Mouse (Mus musculus): ENCODE results near the gene App. TPM values are rescaled to one million over a fixed set of nuclear protein-coding genes. Genes with fewer than 3 reads are reported as not detected.
A peak's percentile ranks its signal among the peaks of the same experiment; 100 is the strongest.

App gene
- polyA plus RNA-seq, 1 experiment from 2014 or later = 175 TPM

- no peak overlapping the region for H3K9ac ChIP-seq
- no peak overlapping the region for H3K4me3 ChIP-seq (replicated peaks)
- H3K27ac ChIP-seq = no peak overlapping the region
- H3K27me3 ChIP-seq (replicated peaks) = no peaks in the 10 kb centered on the region
- H3K4me1 ChIP-seq = peaks cover 22% of the 10 kb centered on the region
- WGBS = 61% methylated on average over 1 of the region's 1 CpGs
- H3K4me2 ChIP-seq = no peak overlapping the region
- no peak for ATAC-seq (ENCODE audit: insufficient read depth, low FRiP score, low read depth)
- H3K36me3 ChIP-seq = no peaks in the 10 kb centered on the region
- no peaks in the 10 kb centered on the region for H3K9me3 ChIP-seq
These were observed 24.1 kb downstream of the App start for GRCm38 (mm10) chr16:85149509-85149871.

DNA sequence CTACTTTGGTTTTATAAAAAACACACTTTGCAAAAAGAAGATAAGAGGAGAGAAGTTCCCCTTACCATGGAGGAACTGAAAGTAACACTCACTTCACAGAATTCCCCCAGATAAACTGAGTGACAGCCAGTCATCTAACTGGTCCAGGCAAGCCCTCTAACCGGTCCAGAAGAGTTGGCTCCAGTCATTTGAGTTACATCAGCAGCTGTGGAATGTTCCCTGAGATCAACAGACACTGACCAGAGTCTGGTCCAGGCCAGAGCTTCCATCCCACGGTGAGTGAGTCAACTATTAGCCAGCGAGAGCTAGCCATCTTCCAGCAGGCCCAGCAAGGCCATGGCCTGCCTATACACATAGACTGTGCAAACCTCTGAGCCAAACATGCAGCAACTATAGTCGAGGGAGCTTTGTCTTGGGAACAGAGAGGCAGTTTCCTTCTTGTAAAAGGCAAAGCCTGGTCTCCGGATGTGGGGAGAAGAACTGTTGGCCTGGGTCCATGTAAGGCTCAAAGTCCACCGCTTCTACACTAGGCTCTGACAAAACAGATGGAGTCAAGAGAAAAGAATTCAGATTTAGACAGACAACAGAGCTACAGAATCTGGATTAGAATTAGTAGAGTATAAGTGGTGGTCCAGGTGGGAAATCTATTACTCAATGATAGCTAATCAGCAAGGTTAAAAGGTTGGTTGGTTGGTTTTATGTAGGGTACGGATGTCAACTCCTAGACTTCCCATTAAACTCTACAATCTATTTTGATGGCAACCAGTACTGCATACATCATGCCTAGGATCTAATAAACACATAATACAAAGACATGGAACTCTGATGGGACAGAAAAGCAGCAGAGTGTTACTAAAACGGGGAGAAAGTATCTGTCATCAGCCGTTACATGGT lies 24.7 kb downstream of the App start:
- WGBS = 49% methylated on average over 9 of the region's 9 CpGs
- H3K4me3 ChIP-seq (replicated peaks) = no peak overlapping the region
- H3K36me3 ChIP-seq = no peaks in the 10 kb centered on the region
- no peak overlapping the region for H3K9ac ChIP-seq
- no peaks in the 10 kb centered on the region for H3K9me3 ChIP-seq
- H3K4me1 ChIP-seq = peaks cover 22% of the 10 kb centered on the region
- no peaks in the 10 kb centered on the region for H3K27me3 ChIP-seq (replicated peaks)
- peak; percentile 50 for ATAC-seq (ENCODE audit: insufficient read depth, low FRiP score, low read depth)
- H3K4me2 ChIP-seq = no peak overlapping the region
- H3K27ac ChIP-seq = peak overlapping the region; percentile 58

DNA sequence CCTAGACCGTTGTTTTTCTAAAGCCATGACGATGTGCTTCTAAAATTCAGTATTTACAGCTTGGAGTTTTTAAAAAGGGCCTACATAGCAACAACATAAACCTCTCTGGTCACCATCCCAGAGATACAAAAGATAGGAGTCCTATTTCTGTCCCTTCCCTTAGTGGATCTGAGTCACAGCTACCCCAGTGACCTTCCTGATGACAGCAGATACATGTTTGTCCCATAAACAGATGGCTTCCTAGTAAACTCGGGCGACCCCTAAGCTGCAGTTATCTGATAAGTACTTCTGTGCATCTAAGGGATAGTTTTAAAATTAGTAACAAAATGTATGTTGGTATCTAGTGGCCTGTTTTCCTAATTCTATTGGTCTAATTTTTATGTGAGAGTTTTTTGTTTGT lies 26.1 kb downstream of the App start:
- peaks cover 22% of the 10 kb centered on the region for H3K4me1 ChIP-seq
- no peaks in the 10 kb centered on the region for H3K27me3 ChIP-seq (replicated peaks)
- no peak overlapping the region for H3K9ac ChIP-seq
- H3K4me3 ChIP-seq (replicated peaks) = no peak overlapping the region
- H3K4me2 ChIP-seq = no peak overlapping the region
- H3K36me3 ChIP-seq = no peaks in the 10 kb centered on the region
- no peaks in the 10 kb centered on the region for H3K9me3 ChIP-seq
- WGBS = 80% methylated on average over 4 of the region's 4 CpGs
- no peak for ATAC-seq (ENCODE audit: insufficient read depth, low FRiP score, low read depth)
- H3K27ac ChIP-seq = no peak overlapping the region

- no peak overlapping the region for H3K27ac ChIP-seq
- WGBS = 94% methylated on average over 11 of the region's 11 CpGs
- no peaks in the 10 kb centered on the region for H3K36me3 ChIP-seq
- no peak overlapping the region for H3K4me3 ChIP-seq (replicated peaks)
- H3K4me2 ChIP-seq = no peak overlapping the region
- ATAC-seq (ENCODE audit: insufficient read depth, low FRiP score, low read depth) = no peak
- peaks cover 12% of the 10 kb centered on the region; the same call in 1 of the 2 replicates for H3K4me1 ChIP-seq
- no peak overlapping the region for H3K9ac ChIP-seq
- no peaks in the 10 kb centered on the region for H3K27me3 ChIP-seq (replicated peaks)
- no peaks in the 10 kb centered on the region for H3K9me3 ChIP-seq
These were observed 27.8 kb downstream of the App start for GRCm38 (mm10) chr16:85145771-85146178.

- WGBS = 89% methylated on average over 11 of the region's 11 CpGs
- Histone ChIP-seq H3K4me1 (peaks cover 10% of the 10 kb centered on the region; the same call in 1 of the 2 replicates), H3K27ac (no peak overlapping the region), H3K36me3 (no peaks in the 10 kb centered on the region), H3K9ac (no peak overlapping the region), H3K4me2 (no peak overlapping the region), H3K4me3 (replicated peaks) (no peak overlapping the region), H3K9me3 (no peaks in the 10 kb centered on the region), H3K27me3 (replicated peaks) (no peaks in the 10 kb centered on the region)
- no peak for ATAC-seq (ENCODE audit: insufficient read depth, low FRiP score, low read depth)
These were observed 28.2 kb downstream of the App start for GRCm38 (mm10) chr16:85145369-85145768.

DNA sequence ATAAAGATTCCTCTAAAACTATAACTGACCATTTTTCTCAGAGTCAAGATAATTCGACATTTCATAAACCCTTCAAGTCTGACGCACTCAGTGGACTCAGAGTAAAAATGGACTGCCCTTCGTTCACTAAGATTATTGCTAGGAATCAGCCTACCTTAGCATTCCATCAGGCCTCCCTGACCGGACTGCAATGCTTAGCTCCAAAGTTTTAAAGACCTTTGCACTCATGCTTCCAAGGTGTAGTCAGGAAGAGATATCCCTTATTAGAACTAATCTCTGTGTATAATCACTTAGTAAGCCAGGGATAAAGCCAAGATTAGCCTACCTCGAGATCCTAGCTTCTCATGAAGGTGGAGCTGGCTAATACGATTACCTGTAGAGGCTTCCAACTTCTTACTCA lies 29.2 kb downstream of the App start:
- Histone ChIP-seq H3K27ac (no peak overlapping the region), H3K9ac (no peak overlapping the region), H3K4me2 (no peak overlapping the region), H3K27me3 (replicated peaks) (no peaks in the 10 kb centered on the region), H3K36me3 (no peaks in the 10 kb centered on the region), H3K9me3 (no peaks in the 10 kb centered on the region), H3K4me1 (peaks cover 8% of the 10 kb centered on the region; the same call in 1 of the 2 replicates), H3K4me3 (replicated peaks) (no peak overlapping the region)
- 0 out of 2 replicates have a peak, but pooled peaks have one; percentile 32 for ATAC-seq (ENCODE audit: insufficient read depth, low FRiP score, low read depth)
- 77% methylated on average over 6 of the region's 6 CpGs for WGBS

DNA sequence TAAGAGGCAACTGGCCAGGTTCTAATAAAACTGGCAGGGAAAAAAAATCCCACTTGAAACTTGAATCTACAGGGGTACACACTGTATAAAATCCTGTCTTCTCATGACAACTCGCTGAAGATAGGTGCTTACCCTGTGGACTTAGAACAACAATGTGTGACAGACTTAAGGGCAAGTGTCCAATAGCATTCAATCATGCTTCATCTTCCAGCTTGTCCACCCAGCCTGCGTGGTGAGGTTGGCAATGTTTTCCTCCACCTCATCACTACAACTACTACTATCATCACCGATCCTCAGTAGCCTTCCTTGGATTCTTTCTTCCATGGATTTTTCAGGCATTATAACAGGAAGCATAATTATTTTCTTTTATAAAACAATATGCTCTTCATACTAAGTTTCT lies 29.7 kb downstream of the App start:
- ATAC-seq (ENCODE audit: insufficient read depth, low FRiP score, low read depth) = no peak
- no peak overlapping the region for H3K27ac ChIP-seq

GRCm38 (mm10) chr16:85143188-85143587 lies 30.4 kb downstream of the App start:
- no peaks in the 10 kb centered on the region for H3K4me1 ChIP-seq
- WGBS = 79% methylated on average over 3 of the region's 3 CpGs

More for the DNA sequence above, 29.7 kb downstream of the App start:
- 83% methylated on average over 3 of the region's 3 CpGs for WGBS
- no peaks in the 10 kb centered on the region for H3K9me3 ChIP-seq
- H3K27me3 ChIP-seq (replicated peaks) = no peaks in the 10 kb centered on the region
- H3K4me3 ChIP-seq (replicated peaks) = no peak overlapping the region
- H3K9ac ChIP-seq = no peak overlapping the region
- no peaks in the 10 kb centered on the region for H3K36me3 ChIP-seq
- no peak overlapping the region for H3K4me2 ChIP-seq
- peaks cover 3% of the 10 kb centered on the region; the same call in 1 of the 2 replicates for H3K4me1 ChIP-seq

GRCm38 (mm10) chr16:85141404-85141803 lies 32.2 kb downstream of the App start:
- ATAC-seq (ENCODE audit: insufficient read depth, low FRiP score, low read depth) = no peak
- no peaks in the 10 kb centered on the region for H3K4me1 ChIP-seq
- WGBS = 59% methylated on average over 4 of the region's 4 CpGs

More at GRCm38 (mm10) chr16:85143188-85143587, 30.4 kb downstream of the App start:
- Histone ChIP-seq H3K27ac (no peak overlapping the region), H3K4me3 (replicated peaks) (no peak overlapping the region), H3K9me3 (no peaks in the 10 kb centered on the region), H3K4me2 (no peak overlapping the region), H3K27me3 (replicated peaks) (no peaks in the 10 kb centered on the region), H3K36me3 (no peaks in the 10 kb centered on the region), H3K9ac (no peak overlapping the region)
- no peak for ATAC-seq (ENCODE audit: insufficient read depth, low FRiP score, low read depth)

DNA sequence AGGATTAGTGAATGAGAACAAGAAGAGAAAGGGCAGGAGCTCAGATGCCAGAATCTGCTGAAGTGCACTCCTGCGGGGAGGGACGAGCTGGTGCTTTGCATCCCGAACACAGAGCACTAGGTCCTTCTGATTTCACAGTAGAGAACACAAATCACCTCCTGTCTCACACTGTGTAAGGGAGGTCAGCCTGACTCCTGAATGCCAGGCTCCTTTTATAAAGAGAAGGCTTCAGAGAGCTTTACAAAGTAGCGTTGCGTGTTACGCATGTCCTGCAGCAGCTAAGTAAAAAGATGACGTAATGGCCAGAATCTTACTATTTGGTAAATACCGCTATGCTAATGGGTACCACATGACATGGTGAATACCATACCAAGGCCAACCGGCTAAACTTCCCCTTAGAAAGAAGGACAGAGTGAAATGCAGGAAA lies 34.4 kb downstream of the App start:
- no peak overlapping the region for H3K9ac ChIP-seq
- H3K36me3 ChIP-seq = no peaks in the 10 kb centered on the region
- no peak for ATAC-seq (ENCODE audit: insufficient read depth, low FRiP score, low read depth)
- no peak overlapping the region for H3K4me2 ChIP-seq
- no peaks in the 10 kb centered on the region for H3K27me3 ChIP-seq (replicated peaks)
- H3K4me3 ChIP-seq (replicated peaks) = no peak overlapping the region
- 71% methylated on average over 9 of the region's 9 CpGs for WGBS
- no peaks in the 10 kb centered on the region for H3K9me3 ChIP-seq
- no peak overlapping the region for H3K27ac ChIP-seq
- H3K4me1 ChIP-seq = peaks cover 3% of the 10 kb centered on the region; the same call in 1 of the 2 replicates

More at GRCm38 (mm10) chr16:85141404-85141803, 32.2 kb downstream of the App start:
- no peak overlapping the region for H3K4me2 ChIP-seq
- H3K9me3 ChIP-seq = no peaks in the 10 kb centered on the region
- H3K4me3 ChIP-seq (replicated peaks) = no peak overlapping the region
- no peak overlapping the region for H3K9ac ChIP-seq
- no peaks in the 10 kb centered on the region for H3K36me3 ChIP-seq
- no peaks in the 10 kb centered on the region for H3K27me3 ChIP-seq (replicated peaks)
- no peak overlapping the region for H3K27ac ChIP-seq

GRCm38 (mm10) chr16:85137348-85137747 lies 36.2 kb downstream of the App start:
- ATAC-seq (ENCODE audit: insufficient read depth, low FRiP score, low read depth) = no peak
- Histone ChIP-seq H3K27me3 (replicated peaks) (no peaks in the 10 kb centered on the region), H3K4me3 (replicated peaks) (no peak overlapping the region), H3K36me3 (no peaks in the 10 kb centered on the region), H3K27ac (no peak overlapping the region), H3K4me2 (no peak overlapping the region), H3K9ac (no peak overlapping the region), H3K4me1 (peaks cover 12% of the 10 kb centered on the region), H3K9me3 (no peaks in the 10 kb centered on the region)
- WGBS = 71% methylated on average over 11 of the region's 11 CpGs

DNA sequence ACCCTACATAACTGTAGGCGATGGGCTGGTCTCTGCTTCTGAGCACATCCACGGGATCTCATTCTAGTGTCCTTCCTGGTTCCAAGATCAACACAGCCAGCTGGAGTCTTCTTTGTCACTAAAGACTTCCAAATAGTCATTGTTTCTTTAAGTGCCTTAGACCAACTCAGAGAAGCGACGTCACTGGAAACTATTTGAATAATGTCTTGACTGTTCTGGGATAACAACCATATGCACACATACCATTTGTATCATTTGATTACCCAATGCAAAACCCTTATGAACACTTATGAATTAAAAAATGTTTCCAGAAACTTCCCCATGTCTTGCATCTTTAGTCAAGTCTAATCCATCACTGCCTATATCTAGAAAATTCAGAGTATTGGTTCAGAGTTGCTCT lies 37.5 kb downstream of the App start:
- ATAC-seq (ENCODE audit: insufficient read depth, low FRiP score, low read depth) = no peak
- Histone ChIP-seq H3K9ac (no peak overlapping the region), H3K36me3 (no peaks in the 10 kb centered on the region), H3K27me3 (replicated peaks) (no peaks in the 10 kb centered on the region), H3K9me3 (no peaks in the 10 kb centered on the region), H3K27ac (no peak overlapping the region), H3K4me2 (no peak overlapping the region), H3K4me3 (replicated peaks) (no peak overlapping the region), H3K4me1 (peaks cover 14% of the 10 kb centered on the region)
- 69% methylated on average over 4 of the region's 4 CpGs for WGBS
